Mouse (Mus musculus) testis, adult 2 months (tissue): ENCODE results near the gene Gm12216. TPM values are rescaled to one million over a fixed set of nuclear protein-coding genes. Genes with fewer than 3 reads are reported as not detected.
"Not testable (repeated sequence)": the region's sequence is repeated elsewhere in the genome, so short reads cannot be mapped to it uniquely, and the experiment has no call there.

Experiments used
- H3K27ac ChIP-seq: fragments of 200-500 bp; 2 replicates; pipeline ENCODE4 v1.5.1; 2012; ENCODE audit warnings: low read depth, low read length; ENCODE audit not compliant: control insufficient read depth, insufficient read depth
- H3K27me3 ChIP-seq: fragments of 200-500 bp; 2 replicates; pipeline ENCODE4 v1.6.1; 2012; ENCODE audit warnings: mild to moderate bottlenecking, low read length, moderate library complexity; ENCODE audit not compliant: control insufficient read depth, insufficient read depth
- H3K36me3 ChIP-seq: fragments of 200-500 bp; 2 replicates; pipeline ENCODE4 v1.6.1; 2012; ENCODE audit warnings: mild to moderate bottlenecking, low read length; ENCODE audit not compliant: control insufficient read depth, insufficient read depth
- H3K4me1 ChIP-seq: fragments of 200-500 bp; 2 replicates; pipeline ENCODE4 v1.6.1; 2012; ENCODE audit warnings: low read length; ENCODE audit not compliant: control insufficient read depth, insufficient read depth
- H3K4me3 ChIP-seq: fragments of 200-500 bp; 2 replicates; pipeline ENCODE4 v1.5.1; 2012; ENCODE audit warnings: low read depth, mild to moderate bottlenecking, low read length, moderate library complexity, mixed read lengths; ENCODE audit not compliant: control insufficient read depth
- CTCF ChIP-seq: fragments of 200-500 bp; IDR thresholded peaks from 2 replicates; pipeline ENCODE4 v1.5.1; 2012; ENCODE audit warnings: low read depth, mild to moderate bottlenecking, inconsistent platforms, low read length, moderate library complexity; ENCODE audit not compliant: control insufficient read depth, insufficient read depth, insufficient replicate concordance
- POLR2A ChIP-seq: fragments of 200-500 bp; IDR thresholded peaks from 2 replicates; pipeline ENCODE4 v1.6.1; 2012; ENCODE audit warnings: low read depth, mild to moderate bottlenecking, inconsistent platforms, low read length, moderate library complexity; ENCODE audit not compliant: control insufficient read depth
- polyA plus RNA-seq: library from polyadenylated mRNA; depleted of rRNA; stranded (reverse); fragments of >200 nt; gene quantifications from 2 replicates; pipeline ENCODE4 v1.2.3, GENCODE M21; 2012

Gm12216 gene
- polyA plus RNA-seq, 1 experiment, result 0.91 TPM

DNA sequence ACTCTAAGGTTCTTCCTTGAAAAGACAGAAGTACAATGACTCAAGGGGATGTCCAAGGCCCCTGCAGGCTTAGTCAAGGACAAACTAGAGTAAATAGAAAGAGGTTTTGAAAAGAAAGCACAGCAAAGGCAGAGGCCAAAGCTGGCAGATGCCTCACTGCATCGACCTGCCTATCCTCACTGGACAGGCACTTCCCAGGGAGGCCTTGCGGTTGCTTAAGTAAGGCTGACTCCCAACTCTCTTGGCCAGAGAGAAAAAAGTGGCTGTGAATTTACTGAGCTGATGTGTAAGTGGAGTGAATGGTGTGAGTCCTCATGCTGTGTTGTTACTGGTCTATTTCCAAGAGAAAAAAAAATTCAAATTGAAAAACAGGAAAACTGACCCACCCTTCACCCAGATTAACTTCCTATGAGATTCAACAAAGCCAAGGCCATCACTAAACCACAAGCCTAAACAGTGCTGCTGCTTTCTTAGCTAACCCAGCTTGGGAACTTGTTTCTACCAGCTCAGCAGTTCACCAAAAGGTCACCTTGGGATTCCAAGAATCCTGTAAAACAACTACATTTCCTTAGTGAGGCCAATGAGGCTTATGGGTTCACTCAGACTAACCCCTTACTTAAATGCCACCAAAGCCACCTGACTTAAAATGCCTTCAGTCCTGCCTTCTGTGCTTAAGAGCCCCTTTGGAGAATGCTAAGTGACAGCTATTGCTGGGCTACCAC, 12.9 kb upstream of the Gm12216 start:
- no peak overlapping the region for H3K4me3 ChIP-seq
- H3K27ac ChIP-seq, result 0 out of 2 replicates have a peak overlapping the region, but pooled peaks have one; percentile 21
- no peaks in the 10 kb centered on the region for H3K27me3 ChIP-seq
- TF ChIP-seq POLR2A, result no peak
- no peak for TF ChIP-seq CTCF
- H3K36me3 ChIP-seq, result peaks cover 1% of the 10 kb centered on the region
- H3K4me1 ChIP-seq, result no peaks in the 10 kb centered on the region

DNA sequence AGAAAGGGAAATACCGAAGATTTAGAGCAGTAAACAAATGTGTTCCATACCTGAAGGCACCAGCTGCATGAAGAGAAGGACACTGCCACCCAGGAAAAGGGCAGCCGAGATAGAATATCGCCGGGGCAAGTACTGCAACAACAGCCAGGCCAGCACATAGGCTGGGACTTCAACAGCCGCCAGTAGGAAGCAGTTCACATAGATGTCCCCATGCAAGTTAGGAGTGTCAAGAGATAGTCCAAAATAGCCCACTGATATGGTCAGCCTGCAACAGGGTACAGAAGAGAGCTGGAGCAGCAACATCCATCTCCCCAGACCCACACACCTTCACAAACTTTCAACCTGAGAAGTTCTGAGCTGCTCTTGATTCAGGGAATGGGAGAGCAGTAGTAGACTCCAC, 10.1 kb upstream of the Gm12216 start:
- peaks cover 1% of the 10 kb centered on the region for H3K36me3 ChIP-seq
- no peaks in the 10 kb centered on the region for H3K27me3 ChIP-seq
- H3K4me1 ChIP-seq, result no peaks in the 10 kb centered on the region
- no peak for TF ChIP-seq CTCF
- no peak for TF ChIP-seq POLR2A
- no peak overlapping the region for H3K27ac ChIP-seq
- H3K4me3 ChIP-seq, result no peak overlapping the region

DNA sequence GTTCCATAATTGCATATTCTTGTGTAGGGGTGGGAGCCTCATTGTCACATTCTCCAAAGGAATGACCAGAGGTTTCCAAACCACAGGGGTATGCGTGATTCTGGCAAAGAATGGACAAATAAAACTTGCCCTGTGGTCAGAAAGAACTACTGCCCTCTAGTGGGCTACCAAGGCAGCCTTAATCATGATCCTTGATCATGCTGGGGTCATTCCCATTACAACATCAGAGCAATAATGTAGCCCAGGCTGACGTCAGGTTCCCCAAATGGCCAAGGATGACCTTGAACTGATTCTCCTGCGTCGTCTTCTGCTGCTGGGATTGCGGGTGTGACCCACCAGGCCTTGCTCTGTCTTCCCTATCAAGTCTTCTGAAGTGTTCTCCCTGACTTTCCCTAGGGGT, 9.3 kb upstream of the Gm12216 start:
- H3K27ac ChIP-seq, H3K27me3 ChIP-seq, H3K36me3 ChIP-seq, H3K4me1 ChIP-seq, H3K4me3 ChIP-seq: not testable (repeated sequence)

DNA sequence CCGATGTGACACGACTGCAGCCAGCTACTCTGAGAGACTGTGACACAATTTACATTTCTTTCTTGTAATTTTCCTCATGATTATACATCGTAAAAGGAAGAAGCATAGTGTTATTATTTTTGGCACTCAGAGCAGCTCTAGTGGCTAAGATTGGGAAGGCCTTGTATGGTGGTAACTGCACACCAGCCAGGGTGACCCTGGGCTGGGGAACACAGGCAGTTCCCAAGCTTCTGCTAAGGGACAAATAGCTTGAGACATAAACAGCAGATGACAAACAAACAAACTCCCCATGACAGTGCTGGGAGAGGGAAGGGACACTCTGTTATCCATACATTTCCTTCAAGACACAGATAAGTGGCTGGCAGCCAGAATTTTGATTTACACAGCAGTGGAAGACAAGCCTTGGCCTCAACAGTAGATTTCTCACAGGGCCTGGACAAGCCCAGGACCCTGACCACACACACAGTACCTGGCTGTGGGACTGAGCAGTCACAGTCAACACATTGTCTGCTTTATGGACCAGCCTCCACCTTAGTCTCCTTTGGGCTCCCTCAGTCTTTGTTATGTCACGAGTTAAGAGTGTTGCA, 5.8 kb upstream of the Gm12216 start:
- H3K27ac ChIP-seq, result peak overlapping the region; percentile 39; the same call in 1 of the 2 replicates
- not testable (repeated sequence) for H3K4me3 ChIP-seq, H3K36me3 ChIP-seq, H3K27me3 ChIP-seq, H3K4me1 ChIP-seq

DNA sequence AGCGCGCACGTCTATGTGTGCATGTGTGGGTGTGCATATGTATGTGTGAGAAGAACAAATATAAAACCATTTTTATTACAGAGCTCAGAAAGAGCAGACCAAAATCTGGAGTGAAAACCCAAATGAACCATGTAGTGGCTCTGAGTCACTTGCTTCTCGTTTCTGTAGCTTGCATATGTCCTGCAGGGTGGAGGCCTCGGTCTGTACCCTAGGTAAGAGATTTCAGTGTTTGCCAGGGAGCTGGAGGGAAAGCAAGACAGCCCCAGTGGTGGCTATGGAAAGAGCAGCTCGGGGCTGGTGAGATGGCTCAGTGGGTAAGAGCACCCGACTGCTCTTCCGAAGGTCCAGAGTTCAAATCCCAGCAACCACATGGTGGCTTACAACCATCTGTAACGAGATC, 1.9 kb upstream of the Gm12216 start:
- not testable (repeated sequence) for H3K4me1 ChIP-seq, H3K36me3 ChIP-seq, H3K4me3 ChIP-seq, H3K27me3 ChIP-seq, H3K27ac ChIP-seq

DNA sequence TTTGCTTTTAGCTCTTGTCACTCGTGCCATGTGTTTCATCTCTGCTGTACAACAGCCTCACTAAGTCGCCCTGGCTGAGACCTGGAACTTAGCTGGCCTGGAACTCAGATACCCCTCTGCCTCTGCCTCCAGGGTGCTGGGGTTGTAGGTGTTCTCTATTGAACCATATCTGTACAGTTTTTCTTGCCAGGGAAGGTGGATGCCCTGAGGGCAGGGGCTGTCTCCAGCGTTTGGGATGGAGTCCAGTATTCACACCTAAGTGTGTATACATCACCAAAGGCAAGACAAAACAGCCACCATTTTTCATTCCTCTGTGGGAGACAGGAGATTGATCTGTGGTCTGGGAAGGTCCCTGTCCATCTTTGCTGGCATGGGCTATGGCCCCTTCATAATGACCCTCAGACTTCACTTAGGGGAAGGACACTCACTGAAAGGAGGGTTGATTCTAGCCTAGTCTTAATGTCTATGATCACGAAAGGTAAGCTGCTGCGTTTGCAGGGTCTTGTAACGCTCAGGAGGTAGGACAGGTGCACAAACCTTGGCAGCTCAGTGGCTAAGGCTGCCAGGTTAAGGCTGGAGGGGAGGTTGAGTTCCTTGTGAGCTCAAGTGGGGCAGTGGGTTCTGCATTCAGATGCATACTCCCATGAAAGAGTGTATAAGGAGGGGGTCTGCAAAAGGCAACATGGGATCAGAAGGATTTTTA, 847 bp downstream of the Gm12216 start:
- Histone ChIP-seq H3K4me1 (peaks cover 3% of the 10 kb centered on the region; the same call in 1 of the 2 replicates), H3K36me3 (no peaks in the 10 kb centered on the region), H3K27me3 (no peaks in the 10 kb centered on the region), H3K4me3 (no peak overlapping the region), H3K27ac (no peak overlapping the region)
- no peak for TF ChIP-seq CTCF
- TF ChIP-seq POLR2A, result no peak

DNA sequence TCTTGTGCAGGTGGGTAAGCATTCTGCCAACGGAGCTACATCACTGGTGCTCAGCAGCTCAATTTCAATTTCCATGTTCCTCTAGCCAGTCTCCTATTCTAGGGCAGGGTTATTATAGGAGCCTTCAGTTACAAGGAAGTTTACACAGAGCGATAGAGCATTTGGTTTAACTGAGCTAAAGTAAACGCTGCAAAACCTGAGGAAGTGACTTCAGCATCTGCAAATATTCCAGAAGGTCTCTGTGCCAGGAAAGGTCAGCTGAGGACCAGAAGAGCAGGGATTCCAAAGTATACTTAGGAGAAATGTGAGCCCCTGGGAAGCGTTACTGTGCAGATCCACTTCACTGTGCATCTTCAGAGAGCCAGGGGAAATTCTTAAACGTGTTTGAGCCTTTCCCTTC, 5.4 kb downstream of the Gm12216 start:
- no peak overlapping the region for H3K27ac ChIP-seq

More for the DNA sequence above, 5.4 kb downstream of the Gm12216 start:
- Histone ChIP-seq H3K4me3 (no peak overlapping the region), H3K27me3 (no peaks in the 10 kb centered on the region), H3K36me3 (no peaks in the 10 kb centered on the region), H3K4me1 (0 out of 2 replicates have a peak, but pooled peaks cover 3% of the 10 kb centered on the region)
- TF ChIP-seq CTCF, result no peak
- TF ChIP-seq POLR2A, result no peak
